Mouse (Mus musculus): ENCODE measurements at regions not wholly inside any gene's neighbourhood (a gene's known extent, or its start where the extent isn't known, plus 50 kb on each side); places are given as distances from the start of the nearest gene placed in this dataset.
A peak's percentile ranks its signal among the peaks of the same experiment; 100 is the strongest.

DNA sequence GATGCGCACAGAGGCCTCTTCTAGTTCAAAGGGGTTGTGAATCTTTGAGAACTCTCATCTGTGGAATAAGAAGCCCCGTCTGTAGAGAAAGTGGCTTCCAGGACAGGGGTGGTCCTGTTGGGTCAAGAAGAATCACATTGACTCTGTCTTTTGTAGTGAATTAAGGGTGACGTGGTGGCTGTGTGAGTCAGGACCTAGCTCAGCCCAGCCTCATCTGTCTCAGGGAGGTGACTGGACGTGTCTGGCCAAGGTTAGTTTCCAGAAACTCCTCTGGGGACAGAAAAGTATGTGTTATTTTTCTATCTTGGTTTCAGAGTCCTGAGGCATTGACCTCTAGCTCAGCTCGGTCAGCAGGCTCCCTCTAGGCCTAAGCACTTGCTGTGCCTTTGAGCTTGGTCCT, 73.3 kb upstream of the Lep start:
- peak in 1 of 2 experiments; percentile 23 for DNase-seq

DNA sequence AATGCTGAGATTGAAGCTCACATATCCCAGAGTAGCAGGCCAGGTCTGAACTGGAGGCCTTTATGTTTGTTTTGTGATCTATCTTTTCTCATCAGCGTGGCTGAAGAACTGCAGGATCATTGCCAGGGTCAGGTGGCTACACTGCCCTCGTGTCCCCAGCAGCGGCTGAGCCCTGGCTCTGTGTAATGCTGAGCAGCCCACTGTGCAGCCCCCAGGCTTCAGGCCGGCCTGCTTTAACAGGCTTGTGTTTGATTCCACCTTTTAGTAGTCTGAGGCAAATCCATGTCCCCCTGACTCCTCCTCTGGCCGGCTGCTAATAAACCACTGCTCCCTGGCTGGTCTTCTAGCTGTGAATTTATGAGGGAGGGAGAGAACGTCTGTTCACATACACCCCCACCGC, 72.6 kb upstream of the Lep start:
- DNase-seq, result no peak

DNA sequence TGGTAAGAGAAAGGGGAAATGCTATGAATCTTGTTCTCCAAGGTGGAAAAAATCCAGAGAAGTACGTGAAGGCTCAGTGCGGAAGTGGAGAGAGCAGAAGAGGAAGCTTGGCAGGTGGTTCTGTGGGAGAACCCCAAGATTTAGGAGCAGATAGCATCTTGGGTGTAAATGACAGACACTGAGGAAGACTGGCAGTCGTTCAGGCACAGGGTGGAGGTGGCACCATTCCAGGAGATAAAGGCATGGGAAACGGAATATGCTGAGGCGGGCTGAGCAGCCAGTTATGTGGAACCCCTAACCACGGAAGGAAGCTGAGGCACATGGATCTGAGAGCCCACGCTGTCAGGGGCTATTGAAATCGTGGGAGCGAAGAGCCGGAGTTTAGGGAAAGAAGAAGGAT, 70.6 kb upstream of the Lep start:
- no peak for DNase-seq

DNA sequence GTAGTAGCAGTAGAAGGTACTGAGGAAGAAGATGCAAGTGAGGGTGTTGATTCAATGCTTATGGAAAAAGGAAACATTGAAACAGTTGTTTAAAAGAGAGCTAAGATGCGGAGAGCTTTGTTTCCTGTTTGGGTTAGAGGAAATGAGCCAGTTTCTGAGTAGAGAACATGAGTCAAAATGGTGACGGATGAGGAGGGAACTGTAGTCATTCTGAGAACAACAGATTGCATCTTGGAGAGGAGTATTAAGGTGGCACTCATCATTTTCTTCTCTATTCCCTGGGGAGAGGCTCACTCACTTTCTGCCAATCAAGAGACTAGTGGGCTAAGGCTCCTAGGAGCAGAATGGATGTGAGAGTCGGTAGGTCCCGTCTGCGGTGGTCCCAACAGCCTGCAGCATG, 69.8 kb upstream of the Lep start:
- no peak for DNase-seq

DNA sequence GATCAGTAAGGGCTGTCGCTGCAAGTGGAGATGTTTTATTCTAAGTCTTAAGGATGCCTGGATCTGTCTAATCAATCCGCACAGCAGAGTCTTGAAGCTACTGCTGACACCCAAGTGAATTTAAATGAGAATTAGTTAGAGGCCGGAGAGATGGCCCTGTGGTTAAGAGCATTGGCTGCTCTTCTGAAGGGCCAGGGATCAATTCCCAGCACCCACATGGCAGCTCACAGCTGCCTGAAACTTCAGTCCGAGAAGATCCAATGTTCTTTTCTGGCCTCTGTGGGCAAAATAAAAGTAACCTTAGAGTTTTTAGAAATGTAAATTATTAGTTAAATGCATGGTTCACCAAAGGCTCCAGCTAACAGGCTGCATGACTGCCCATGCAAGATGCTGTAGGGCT, 65.5 kb upstream of the Lep start:
- DNase-seq, result no peak

DNA sequence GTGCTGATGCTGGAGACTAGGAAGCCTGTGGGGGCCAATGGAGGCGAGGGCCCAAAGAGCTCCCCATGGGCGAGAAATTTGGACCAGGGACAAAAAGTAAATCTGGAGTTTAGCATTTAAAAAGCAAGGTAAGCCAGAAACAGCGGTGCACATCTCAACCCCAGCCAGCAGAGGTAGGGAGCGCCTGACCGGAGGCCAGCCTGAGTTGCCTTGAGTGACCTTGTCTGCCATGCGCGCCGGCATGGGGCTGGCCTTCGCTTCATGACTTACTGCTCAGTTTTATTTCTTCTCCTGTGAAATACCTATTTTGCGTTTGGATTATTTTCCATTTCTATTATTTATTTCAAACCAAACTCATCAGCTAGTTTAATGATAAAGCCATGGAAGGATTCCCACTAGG, 64.3 kb upstream of the Lep start:
- no peak for DNase-seq

DNA sequence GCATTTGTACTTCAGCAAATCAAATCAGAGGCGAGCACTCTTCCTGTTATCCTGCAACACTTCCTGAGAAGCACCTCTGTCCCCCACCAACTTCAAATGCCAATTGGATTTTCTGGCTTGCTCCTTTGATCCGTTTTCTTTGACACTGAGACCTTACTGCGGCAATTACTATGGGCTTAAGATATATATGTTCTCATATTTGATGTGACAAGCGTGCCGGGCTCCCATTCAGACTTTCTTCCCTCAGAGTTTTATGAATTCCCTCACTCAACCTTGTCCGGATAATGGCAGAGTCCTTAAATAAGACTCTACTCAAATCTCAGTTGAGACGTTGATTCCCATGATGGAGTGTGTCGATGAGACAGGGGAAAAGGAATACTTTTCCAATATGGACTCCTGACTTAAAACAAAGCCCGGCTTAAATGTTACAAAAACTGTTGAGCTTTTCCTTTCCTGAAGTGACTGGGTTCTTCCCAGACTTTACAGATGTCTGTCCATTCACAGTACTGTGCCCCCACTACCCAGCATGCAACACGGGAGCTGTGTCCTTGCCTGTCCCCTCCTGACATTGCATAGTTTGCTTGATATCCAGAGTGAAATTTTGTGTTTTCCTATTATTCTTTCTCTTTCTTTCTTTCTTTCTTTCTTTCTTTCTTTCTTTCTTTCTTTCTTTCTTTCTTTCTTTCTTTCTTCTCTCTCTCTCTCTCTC, 60.5 kb upstream of the Lep start:
- no peak for DNase-seq

DNA sequence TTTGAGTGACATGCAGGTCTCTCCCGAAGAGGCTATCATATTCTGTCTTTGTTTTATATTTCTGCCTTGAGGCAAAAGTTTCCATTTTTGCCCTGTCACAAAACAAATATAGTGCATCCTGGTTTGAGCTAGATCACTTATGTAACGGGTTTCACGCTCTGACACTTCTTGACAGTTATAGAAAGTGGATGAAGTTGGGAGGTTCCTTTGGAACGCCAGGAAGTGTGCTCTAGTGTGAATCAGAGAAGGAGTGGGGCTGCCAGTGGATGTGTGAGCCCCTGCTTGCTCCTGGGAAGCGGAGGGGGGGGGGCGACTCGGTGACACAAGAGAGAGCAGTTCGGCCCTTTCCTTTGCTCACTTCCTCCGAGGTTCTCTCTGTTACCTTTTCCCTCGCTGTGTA, 57.9 kb upstream of the Lep start:
- DNase-seq, result no peak

DNA sequence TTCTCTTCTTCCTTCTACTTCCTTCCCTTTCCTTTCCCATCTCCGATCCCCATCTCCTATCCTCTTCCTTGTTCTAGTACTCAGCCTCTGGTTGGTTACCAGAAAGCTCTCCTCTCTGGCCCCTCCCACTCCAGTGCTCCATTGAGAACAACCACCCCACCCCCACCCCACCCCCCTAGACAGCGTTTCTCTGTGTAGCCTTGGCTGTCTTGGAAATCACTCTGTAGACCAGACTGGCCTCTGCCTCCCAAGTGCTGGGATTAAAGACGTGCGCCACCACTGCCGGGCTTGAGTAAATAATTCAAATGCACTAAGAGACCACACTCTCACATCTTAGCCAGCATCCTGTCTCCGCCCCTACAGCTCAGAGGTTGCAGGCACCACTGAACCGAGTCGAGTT, 57.2 kb upstream of the Lep start:
- no peak for DNase-seq

DNA sequence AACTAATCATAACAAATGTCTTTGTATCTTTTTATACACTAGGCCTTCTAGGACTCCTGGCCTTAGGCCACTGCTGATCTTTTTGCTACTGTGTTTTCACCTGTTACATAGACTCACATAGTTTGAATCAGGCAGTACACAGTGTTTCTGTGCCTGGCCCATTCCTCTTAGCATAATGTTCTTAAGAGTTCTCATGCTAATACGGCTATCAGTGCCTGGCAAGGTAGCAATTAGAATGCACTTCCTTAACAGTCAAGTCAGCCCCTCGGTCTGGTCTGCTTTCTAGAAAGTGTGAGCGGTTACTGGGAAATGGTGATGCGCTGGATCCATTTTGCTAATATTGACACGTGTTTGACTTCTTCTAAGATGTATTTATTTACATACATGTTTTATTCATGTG, 54.2 kb upstream of the Lep start:
- DNase-seq, result no peak
